10 mouse cellular contexts compared by ENCODE assay signal in genomic region chr2:121621262-121622163, GRCm38 (mm10).
DNase-seq lines count a peak whose midpoint lies in the region; ATAC-seq and TF ChIP-seq lines count a peak whose summit lies in the region.
"Had no signal": no experiment of that assay in that cellular context is flagged by ENCODE, and none has a peak within 500 bp of the region (broad histone marks: within the 10 kb centered on the region; RNA-seq: fewer than 3 reads in every experiment).

No protein-coding gene starts in this region.

- no peak overlapping the region for H3K4me2 ChIP-seq in forebrain, embryonic 15.5 days (replicated peaks)
- H3K4me2 ChIP-seq in midbrain, embryonic 11.5 days, result no peak overlapping the region
- no peak overlapping the region for H3K4me2 ChIP-seq in liver, postnatal 0 days (ENCODE audit: low read depth, low read length)
- H3K4me2 ChIP-seq: liver, embryonic 13.5 days had no signal

- DNase-seq in cerebellum, adult 11 months, result peak; percentile 33
- no peak for DNase-seq in cerebellum, postnatal 4 days (ENCODE audit: low spot score in 2 of 2)
- DNase-seq in cerebellum, adult 2 months, result peak; percentile 49 to 74
- peak; percentile 88 for DNase-seq in midbrain, embryonic 11.5 days (ENCODE audit: low spot score, missing footprints)
- DNase-seq in liver, postnatal 0 days, result no peak
- DNase-seq in lung, postnatal 14 days, result no peak
- no peak for DNase-seq in B cell, adult 2 months
- DNase-seq: liver, embryonic 13.5 days had no signal

- no peaks in the 10 kb centered on the region for H3K27me3 ChIP-seq in cerebellum, adult 2 months (ENCODE audit: control insufficient read depth, insufficient read depth, low read length)
- no peaks in the 10 kb centered on the region for H3K27me3 ChIP-seq in forebrain, embryonic 15.5 days
- H3K27me3 ChIP-seq in midbrain, embryonic 11.5 days (ENCODE audit: control insufficient read depth, insufficient read depth, low read length), result no peaks in the 10 kb centered on the region
- H3K27me3 ChIP-seq in liver, postnatal 0 days (ENCODE audit: insufficient read depth, low read length), result no peaks in the 10 kb centered on the region
- H3K27me3 ChIP-seq: liver, embryonic 13.5 days had no signal

- no peaks in the 10 kb centered on the region for H3K9me3 ChIP-seq in forebrain, embryonic 15.5 days
- no peaks in the 10 kb centered on the region for H3K9me3 ChIP-seq in midbrain, embryonic 11.5 days (ENCODE audit: control insufficient read depth, low read length)
- H3K9me3 ChIP-seq in liver, postnatal 0 days (ENCODE audit: low read length), result no peaks in the 10 kb centered on the region
- H3K9me3 ChIP-seq: liver, embryonic 13.5 days had no signal

- no peak for TF ChIP-seq EP300 in liver, postnatal 0 days (IDR thresholded peaks at IDR 0.05; ENCODE audit: low read depth)

- 53% methylated on average over 13 of the region's 13 CpGs for WGBS in cerebellum, adult 2 months
- 15% methylated on average over 13 of the region's 13 CpGs for WGBS in forebrain, embryonic 15.5 days
- 53% methylated on average over 13 of the region's 13 CpGs for WGBS in midbrain, embryonic 11.5 days
- WGBS in liver, postnatal 0 days (ENCODE audit: insufficient replicate concordance), result 68% methylated on average over 13 of the region's 13 CpGs

- H3K36me3 ChIP-seq in forebrain, embryonic 15.5 days, result no peaks in the 10 kb centered on the region
- H3K36me3 ChIP-seq in midbrain, embryonic 11.5 days (ENCODE audit: control insufficient read depth, insufficient read depth, low read length), result no peaks in the 10 kb centered on the region
- no peaks in the 10 kb centered on the region for H3K36me3 ChIP-seq in liver, postnatal 0 days (replicated peaks; ENCODE audit: insufficient read depth, low read length)
- H3K36me3 ChIP-seq: liver, embryonic 13.5 days had no signal

- peaks cover 14% of the 10 kb centered on the region for H3K4me1 ChIP-seq in cerebellum, adult 2 months (ENCODE audit: control insufficient read depth, insufficient read depth, low read length)
- H3K4me1 ChIP-seq in forebrain, embryonic 15.5 days, result peaks cover 18% of the 10 kb centered on the region
- H3K4me1 ChIP-seq in midbrain, embryonic 11.5 days (ENCODE audit: control insufficient read depth, insufficient read depth, low read length), result peaks cover 12% of the 10 kb centered on the region
- H3K4me1 ChIP-seq in liver, postnatal 0 days (ENCODE audit: insufficient read depth), result no peaks in the 10 kb centered on the region
- H3K4me1 ChIP-seq: liver, embryonic 13.5 days had no signal

- no peak overlapping the region for H3K4me3 ChIP-seq in cerebellum, adult 2 months (replicated peaks; ENCODE audit: insufficient read depth, low read depth, low read length)
- no peak overlapping the region for H3K4me3 ChIP-seq in forebrain, embryonic 15.5 days
- no peak overlapping the region for H3K4me3 ChIP-seq in midbrain, embryonic 11.5 days (ENCODE audit: low read depth, low read length)
- H3K4me3 ChIP-seq in liver, postnatal 0 days (ENCODE audit: low read depth, low read length), result no peak overlapping the region
- H3K4me3 ChIP-seq: erythroblast, embryonic 14.5 days; liver, embryonic 13.5 days had no signal

- peak; percentile 69 for ATAC-seq in forebrain, embryonic 15.5 days (replicated peaks)
- ATAC-seq in midbrain, embryonic 11.5 days (ENCODE audit: low FRiP score), result peak; percentile 58
- no peak for ATAC-seq in liver, postnatal 0 days

- no peak overlapping the region for H3K9ac ChIP-seq in forebrain, embryonic 15.5 days (replicated peaks)
- H3K9ac ChIP-seq in midbrain, embryonic 11.5 days (ENCODE audit: low read length), result no peak overlapping the region
- no peak overlapping the region for H3K9ac ChIP-seq in liver, postnatal 0 days (replicated peaks)
- H3K9ac ChIP-seq: liver, embryonic 13.5 days had no signal

- H3K27ac ChIP-seq in cerebellum, adult 2 months (ENCODE audit: insufficient read depth, low read length), result no peak overlapping the region
- peak overlapping the region; percentile 62 for H3K27ac ChIP-seq in forebrain, embryonic 15.5 days (replicated peaks)
- H3K27ac ChIP-seq in midbrain, embryonic 11.5 days (ENCODE audit: low read depth, low read length), result peak overlapping the region; percentile 5
- H3K27ac ChIP-seq in liver, postnatal 0 days (ENCODE audit: low read depth), result no peak overlapping the region
- H3K27ac ChIP-seq: liver, embryonic 13.5 days had no signal

- no peak for TF ChIP-seq POLR2A in cerebellum, adult 2 months (IDR thresholded peaks at IDR 0.05; ENCODE audit: borderline replicate concordance, insufficient read depth, low read length)

- no peak for TF ChIP-seq CTCF in cerebellum, adult 2 months (IDR thresholded peaks at IDR 0.05; ENCODE audit: borderline replicate concordance, insufficient read depth, low read depth, low read length)
- TF ChIP-seq CTCF in liver, postnatal 0 days (IDR thresholded peaks at IDR 0.05; ENCODE audit: low read depth), result no peak

Comparison
In these comparisons a context has a peak if more than half of its experiments do, and no peak if none do; other contexts are left out.
1. DNase-seq: peak in cerebellum, adult 11 months (single experiment), cerebellum, adult 2 months (2 of 2) and midbrain, embryonic 11.5 days (single experiment); none in cerebellum, postnatal 4 days (0 of 2), liver, postnatal 0 days (single experiment), lung, postnatal 14 days (single experiment) and B cell, adult 2 months (0 of 2).
2. H3K27ac ChIP-seq: peak in forebrain, embryonic 15.5 days (single experiment) and midbrain, embryonic 11.5 days (single experiment); none in cerebellum, adult 2 months (single experiment) and liver, postnatal 0 days (single experiment).